Mouse (Mus musculus) C2C12 (cell line): Measurements from ENCODE around the gene Prcd.

Experiments used
- CEBPB ChIP-seq: IDR thresholded peaks from one replicate; pipeline ENCODE4 v1.6.1; 2011; ENCODE audit warnings: low read depth, mild to moderate bottlenecking, control low read depth, moderate library complexity
- CTCF ChIP-seq: IDR thresholded peaks from one replicate; pipeline ENCODE4 v1.5.1; 2011; ENCODE audit not compliant: control insufficient read depth, insufficient read depth, insufficient read length
- MAX ChIP-seq: IDR thresholded peaks from one replicate; pipeline ENCODE4 v1.6.1; 2011; ENCODE audit warnings: mild to moderate bottlenecking, control low read depth
- MYOG ChIP-seq: IDR thresholded peaks from one replicate; pipeline ENCODE4 v1.6.1; 2011; ENCODE audit not compliant: control insufficient read depth, insufficient read length; ENCODE audit errors: extremely low read depth
- USF1 ChIP-seq: IDR thresholded peaks from one replicate; pipeline ENCODE4 v1.6.1; 2011; ENCODE audit warnings: low read depth, mild to moderate bottlenecking, control low read depth, moderate library complexity

- TF ChIP-seq MAX, result peak; percentile 92
- no peak for TF ChIP-seq CTCF
- TF ChIP-seq USF1, result peak; percentile 37
- no peak for TF ChIP-seq MYOG
- TF ChIP-seq CEBPB, result no peak
These were observed 4.2 kb downstream of the Prcd start for GRCm38 (mm10) chr11:116657311-116658223.
